Mouse (Mus musculus): ENCODE results near the gene 4933406M09Rik. TPM values are rescaled to one million over a fixed set of nuclear protein-coding genes. Genes with fewer than 3 reads are reported as not detected.
A peak's percentile ranks its signal among the peaks of the same experiment; 100 is the strongest.

4933406M09Rik gene
- polyA plus RNA-seq, 1 experiment from 2014 or later = not detected

DNA sequence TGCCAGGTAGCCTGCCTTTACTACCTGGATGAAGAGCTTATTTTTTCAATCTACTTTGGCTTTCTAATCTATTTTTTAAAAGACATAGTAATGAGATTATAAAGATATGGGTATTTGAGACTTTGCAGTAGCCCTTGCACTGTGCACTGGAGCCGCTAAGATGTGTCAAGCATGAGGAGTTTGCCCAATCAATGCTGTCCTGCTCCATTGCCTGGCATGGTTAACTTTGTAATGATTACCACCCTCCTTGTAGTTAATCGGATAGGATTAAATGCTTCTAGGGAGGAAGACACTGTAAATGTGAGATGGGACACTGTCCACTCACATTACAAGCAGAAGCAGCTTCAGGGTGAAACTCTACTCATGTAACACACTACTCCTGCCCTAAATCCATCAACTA lies 32.4 kb upstream of the 4933406M09Rik start:
- Histone ChIP-seq H3K4me1 (peaks cover 12% of the 10 kb centered on the region), H3K9ac (no peak overlapping the region), H3K27me3 (no peaks in the 10 kb centered on the region), H3K9me3 (replicated peaks) (no peaks in the 10 kb centered on the region), H3K27ac (no peak overlapping the region), H3K4me2 (no peak overlapping the region), H3K4me3 (replicated peaks) (no peak overlapping the region), H3K36me3 (peaks cover 91% of the 10 kb centered on the region)
- WGBS = 54% methylated on average over 2 of the region's 2 CpGs
- ATAC-seq (replicated peaks; ENCODE audit: low FRiP score) = peak; percentile 74; the same call in 1 of the 2 replicates

DNA sequence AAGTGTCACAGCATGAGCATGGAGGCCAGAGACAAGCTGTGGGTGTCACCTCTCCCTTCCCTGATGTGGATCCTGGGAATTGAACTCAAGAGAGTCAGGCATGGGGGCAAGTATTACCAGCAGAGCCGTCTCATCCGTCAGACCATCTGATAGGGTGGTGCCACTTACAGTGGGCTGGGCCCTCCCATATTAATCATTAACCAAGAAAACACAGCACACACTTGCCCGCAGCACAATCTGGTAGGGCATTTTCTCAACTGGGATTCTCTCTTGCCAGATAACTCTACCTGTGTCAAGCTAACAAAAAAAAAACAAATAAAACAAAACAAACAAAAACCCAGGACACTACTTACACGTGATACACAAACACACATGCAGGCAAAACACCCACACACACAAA lies 28.3 kb upstream of the 4933406M09Rik start:
- Histone ChIP-seq H3K4me3 (replicated peaks) (no peak overlapping the region), H3K4me2 (no peak overlapping the region), H3K4me1 (peaks cover 23% of the 10 kb centered on the region), H3K9ac (no peak overlapping the region), H3K9me3 (replicated peaks) (no peaks in the 10 kb centered on the region), H3K27me3 (no peaks in the 10 kb centered on the region), H3K27ac (no peak overlapping the region), H3K36me3 (peaks cover 79% of the 10 kb centered on the region)
- no peak for ATAC-seq (replicated peaks; ENCODE audit: low FRiP score)
- 68% methylated on average over 4 of the region's 4 CpGs for WGBS

DNA sequence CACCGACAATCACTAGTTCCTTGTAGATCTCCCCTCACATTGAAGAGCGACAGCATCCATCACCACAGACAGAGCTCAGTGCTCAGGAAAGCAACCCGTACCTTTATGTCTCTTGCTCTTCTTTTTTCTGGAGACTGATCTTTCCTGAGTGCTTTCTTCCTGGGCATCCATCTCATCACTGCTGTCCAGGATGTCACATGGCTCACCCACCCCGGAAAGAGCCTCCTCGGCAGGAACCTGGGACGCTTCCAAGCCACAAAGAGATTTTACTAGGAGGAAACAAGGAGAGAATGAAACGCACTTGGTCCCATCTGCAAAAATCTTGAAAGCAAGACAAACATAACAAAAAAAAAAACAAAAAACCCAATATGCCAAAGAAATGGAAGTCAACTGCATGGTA lies 25.1 kb upstream of the 4933406M09Rik start:
- ATAC-seq (replicated peaks; ENCODE audit: low FRiP score) = no peak
- WGBS = 73% methylated on average over 7 of the region's 7 CpGs
- peaks cover 47% of the 10 kb centered on the region for H3K36me3 ChIP-seq

DNA sequence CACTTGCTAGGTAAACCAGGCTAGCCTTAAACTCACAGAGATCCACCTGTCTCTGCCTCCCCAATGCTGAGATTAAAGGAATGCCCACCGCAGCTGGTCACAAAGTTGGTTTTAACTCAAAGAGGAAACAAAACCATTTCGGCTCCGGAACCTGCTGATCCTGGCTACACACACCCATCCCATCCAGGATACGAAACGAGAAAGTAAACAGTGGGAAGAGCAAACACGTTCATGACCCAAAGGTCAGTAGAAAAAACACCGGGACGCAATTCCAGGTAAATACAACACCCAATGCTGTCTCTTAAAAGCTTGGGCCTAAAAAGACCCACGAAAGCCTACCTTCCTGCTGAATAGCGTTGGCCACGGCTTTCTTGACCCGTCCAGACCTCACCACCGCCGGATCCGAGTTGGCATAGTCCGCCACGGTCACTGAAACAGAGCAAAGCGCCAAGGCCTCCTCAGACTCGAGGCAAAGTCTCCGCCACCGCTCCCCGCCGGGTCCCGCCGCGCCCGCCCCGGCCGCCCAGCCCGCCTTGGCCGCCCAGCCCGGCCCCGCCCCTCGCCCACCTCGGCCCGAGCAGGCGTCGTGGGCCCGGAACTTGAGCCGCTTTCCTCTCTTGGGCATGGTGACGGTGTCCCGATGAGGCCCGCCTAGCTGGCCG lies 24.4 kb upstream of the 4933406M09Rik start:
- H3K4me1 ChIP-seq = peaks cover 18% of the 10 kb centered on the region
- ATAC-seq (replicated peaks; ENCODE audit: low FRiP score) = peak; percentile 90
- H3K4me2 ChIP-seq = peak overlapping the region; percentile 78
- peak overlapping the region; percentile 90 for H3K27ac ChIP-seq
- under 1% methylated on average over 44 of the region's 44 CpGs for WGBS
- no peaks in the 10 kb centered on the region for H3K9me3 ChIP-seq (replicated peaks)
- no peaks in the 10 kb centered on the region for H3K27me3 ChIP-seq
- H3K4me3 ChIP-seq (replicated peaks) = peak overlapping the region; percentile 85
- H3K9ac ChIP-seq = peak overlapping the region; percentile 96
- H3K36me3 ChIP-seq = peaks cover 40% of the 10 kb centered on the region

More for the DNA sequence above, 25.1 kb upstream of the 4933406M09Rik start:
- Histone ChIP-seq H3K4me1 (peaks cover 18% of the 10 kb centered on the region), H3K27ac (no peak overlapping the region), H3K9me3 (replicated peaks) (no peaks in the 10 kb centered on the region), H3K27me3 (no peaks in the 10 kb centered on the region), H3K4me2 (peak overlapping the region; percentile 78), H3K9ac (peak overlapping the region; percentile 96), H3K4me3 (replicated peaks) (peak overlapping the region; percentile 85)

DNA sequence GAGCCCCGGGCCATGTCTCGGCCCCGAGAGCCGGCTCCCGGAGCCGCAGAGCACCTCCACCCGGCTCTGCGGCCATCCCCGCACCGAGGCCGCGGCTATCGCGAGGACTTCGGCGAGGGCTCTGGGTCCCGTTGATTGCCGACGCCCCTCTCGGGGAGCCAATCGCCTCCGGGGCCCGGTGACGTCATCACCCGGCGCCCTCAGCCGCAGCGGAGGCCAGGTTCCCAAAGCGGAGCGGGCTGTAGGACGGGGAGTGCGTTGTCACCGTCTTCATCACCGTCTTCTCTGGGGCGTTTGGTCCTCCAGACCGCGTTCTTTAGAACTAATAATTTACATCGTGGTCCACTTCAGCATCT lies 23.9 kb upstream of the 4933406M09Rik start, which contains the start of gene Tmem183a:
Tmem183a (minus strand) TSS at position 123 of the 356 bp plus-strand sequence.
- H3K4me2 ChIP-seq = peak within 1 kb of the TSS; percentile 78
- H3K4me1 ChIP-seq = peaks cover 18% of the 10 kb centered on the region
- H3K27ac ChIP-seq = peak within 1 kb of the TSS; percentile 90
- H3K4me3 ChIP-seq (replicated peaks) = peak within 1 kb of the TSS; percentile 85
- peak; percentile 98 for ATAC-seq (replicated peaks; ENCODE audit: low FRiP score)
- H3K36me3 ChIP-seq = peaks cover 36% of the 10 kb centered on the region
- under 1% methylated on average over 38 of the region's 38 CpGs for WGBS
- no peaks in the 10 kb centered on the region for H3K9me3 ChIP-seq (replicated peaks)
- peak within 1 kb of the TSS; percentile 96 for H3K9ac ChIP-seq
- H3K27me3 ChIP-seq = no peaks in the 10 kb centered on the region

DNA sequence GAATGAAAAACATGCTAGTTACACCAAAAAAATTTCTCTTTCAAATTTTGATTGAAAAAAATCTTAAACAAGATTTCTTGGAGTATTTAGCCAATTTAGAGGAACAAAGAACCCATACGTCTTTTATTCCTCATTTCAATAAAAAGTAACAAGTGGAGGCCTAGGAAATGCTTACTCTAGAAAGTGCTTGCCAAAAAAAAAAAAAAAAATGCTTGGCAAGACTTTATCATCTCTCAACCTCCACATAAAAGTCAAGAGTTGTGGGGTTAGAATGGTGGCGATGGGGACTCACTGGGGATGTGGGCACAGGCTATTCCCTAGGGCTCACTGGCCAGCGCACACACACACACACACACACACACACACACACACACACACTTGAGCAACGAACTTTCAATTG lies 22.5 kb upstream of the 4933406M09Rik start:
- 88% methylated on average over 4 of the region's 4 CpGs for WGBS
- Histone ChIP-seq H3K4me1 (peaks cover 14% of the 10 kb centered on the region), H3K36me3 (peaks cover 24% of the 10 kb centered on the region), H3K9me3 (replicated peaks) (no peaks in the 10 kb centered on the region), H3K4me2 (no peak overlapping the region), H3K27ac (no peak overlapping the region), H3K9ac (no peak overlapping the region), H3K4me3 (replicated peaks) (no peak overlapping the region), H3K27me3 (0 out of 2 replicates have a peak, but pooled peaks cover 2% of the 10 kb centered on the region)
- no peak for ATAC-seq (replicated peaks; ENCODE audit: low FRiP score)

DNA sequence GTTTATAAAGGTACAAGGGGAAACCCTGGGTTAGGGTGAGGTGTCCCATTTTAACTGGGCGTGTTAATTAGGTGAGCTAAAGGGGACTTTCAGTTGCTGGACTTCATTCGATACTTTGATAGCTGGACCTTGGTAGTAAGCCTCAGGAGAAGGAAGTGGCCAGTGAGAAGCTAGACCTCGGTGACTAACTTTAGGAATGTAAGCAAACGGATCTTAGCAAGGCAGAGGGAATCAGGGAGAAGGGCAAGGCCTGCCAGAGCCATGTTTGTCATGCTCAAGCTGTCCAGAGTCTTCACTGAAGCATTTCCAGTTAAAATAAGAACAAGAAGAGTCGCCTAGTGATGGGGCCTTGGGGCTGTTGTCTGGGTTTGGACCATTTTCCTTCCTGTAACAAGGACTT lies 20.2 kb upstream of the 4933406M09Rik start:
- Histone ChIP-seq H3K27ac (no peak overlapping the region), H3K9me3 (replicated peaks) (0 out of 2 replicates have a peak, but pooled peaks cover 2% of the 10 kb centered on the region), H3K4me2 (no peak overlapping the region), H3K36me3 (peaks cover 3% of the 10 kb centered on the region), H3K9ac (no peak overlapping the region), H3K4me1 (peaks cover 12% of the 10 kb centered on the region), H3K27me3 (0 out of 2 replicates have a peak, but pooled peaks cover 3% of the 10 kb centered on the region), H3K4me3 (replicated peaks) (no peak overlapping the region)
- no peak for ATAC-seq (replicated peaks; ENCODE audit: low FRiP score)
- WGBS = 67% methylated on average over 5 of the region's 5 CpGs

DNA sequence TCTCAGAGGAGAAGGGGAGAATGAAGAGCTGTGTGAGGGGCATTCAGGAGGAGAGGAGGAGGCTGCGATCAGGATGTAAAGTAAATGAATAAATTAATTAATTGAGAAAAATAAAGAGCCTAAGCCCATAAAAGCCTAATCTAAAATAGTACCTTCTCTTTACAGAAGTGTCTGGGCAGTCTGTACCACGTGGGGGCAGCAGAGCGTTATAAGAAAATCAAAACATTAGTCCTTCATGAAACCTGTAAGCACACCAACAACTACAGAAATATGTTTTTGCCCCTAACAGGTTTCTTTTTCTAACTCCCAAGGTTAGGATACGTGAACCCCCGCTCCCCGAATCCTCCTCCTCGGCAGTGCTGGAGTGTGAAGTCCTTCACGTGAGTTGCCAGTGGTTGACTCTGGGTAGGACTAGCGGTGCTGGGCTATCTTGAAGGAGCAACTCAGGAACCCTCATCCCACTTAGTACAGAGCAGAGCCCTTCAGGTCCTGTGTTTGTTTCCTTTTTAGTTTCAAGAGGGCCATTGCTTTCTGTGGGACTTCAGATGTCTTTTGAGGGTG lies 16.9 kb upstream of the 4933406M09Rik start:
- 50% methylated on average over 9 of the region's 9 CpGs for WGBS

DNA sequence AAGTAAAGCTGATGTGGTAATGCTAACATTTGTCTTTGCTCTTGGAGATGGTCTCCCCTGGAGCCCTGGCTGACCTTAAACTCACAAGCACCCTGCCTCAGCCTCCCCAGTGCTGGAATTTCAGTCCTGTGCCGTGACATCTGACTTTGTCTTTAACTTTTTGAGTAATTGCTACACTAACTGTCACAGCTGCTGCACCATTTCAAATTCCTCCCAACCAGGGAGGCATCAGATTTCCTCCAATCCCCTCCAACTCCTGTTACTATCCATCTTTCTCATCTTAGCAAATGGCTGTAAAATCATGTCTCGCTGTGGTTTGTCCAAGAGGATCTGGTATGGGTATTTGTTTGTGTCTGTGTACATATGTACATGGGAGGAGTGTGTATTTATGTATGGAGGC lies 11.6 kb upstream of the 4933406M09Rik start:
- WGBS = 52% methylated on average over 2 of the region's 2 CpGs
- no peak overlapping the region for H3K27ac ChIP-seq
- H3K4me3 ChIP-seq (replicated peaks) = no peak overlapping the region
- H3K36me3 ChIP-seq = no peaks in the 10 kb centered on the region
- H3K9me3 ChIP-seq (replicated peaks) = 0 out of 2 replicates have a peak, but pooled peaks cover 6% of the 10 kb centered on the region
- no peak overlapping the region for H3K4me2 ChIP-seq
- no peak overlapping the region for H3K9ac ChIP-seq
- H3K27me3 ChIP-seq = no peaks in the 10 kb centered on the region
- no peak for ATAC-seq (replicated peaks; ENCODE audit: low FRiP score)
- H3K4me1 ChIP-seq = no peaks in the 10 kb centered on the region

More for the DNA sequence above, 16.9 kb upstream of the 4933406M09Rik start:
- H3K9me3 ChIP-seq (replicated peaks) = 0 out of 2 replicates have a peak, but pooled peaks cover 6% of the 10 kb centered on the region
- no peak overlapping the region for H3K4me3 ChIP-seq (replicated peaks)
- no peaks in the 10 kb centered on the region for H3K36me3 ChIP-seq
- no peak overlapping the region for H3K27ac ChIP-seq
- H3K4me2 ChIP-seq = no peak overlapping the region
- no peaks in the 10 kb centered on the region for H3K4me1 ChIP-seq
- H3K9ac ChIP-seq = no peak overlapping the region
- ATAC-seq (replicated peaks; ENCODE audit: low FRiP score) = no peak
- H3K27me3 ChIP-seq = 0 out of 2 replicates have a peak, but pooled peaks cover 3% of the 10 kb centered on the region

DNA sequence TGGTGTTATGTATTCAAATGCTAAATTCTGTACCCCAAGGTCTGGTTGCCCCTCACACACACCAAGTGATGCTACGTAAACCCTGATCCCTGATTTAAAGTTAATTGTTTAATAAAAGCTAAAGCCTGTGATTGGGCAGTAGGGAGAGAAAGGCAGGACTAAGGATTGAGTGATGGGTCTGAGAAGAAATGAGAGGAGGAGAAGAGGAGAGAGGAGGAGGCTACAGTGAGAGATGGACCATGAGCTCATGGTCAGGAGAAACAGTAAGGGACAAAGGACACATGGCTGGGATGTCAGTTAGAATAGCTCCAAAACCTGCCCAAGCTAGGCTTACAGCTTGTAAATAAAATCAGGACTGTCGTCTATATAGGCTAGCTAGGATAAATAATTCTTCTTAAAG lies 4.7 kb upstream of the 4933406M09Rik start:
- Histone ChIP-seq H3K4me3 (replicated peaks) (no peak overlapping the region), H3K4me2 (peak overlapping the region; percentile 68; the same call in 1 of the 2 replicates), H3K4me1 (peaks cover 12% of the 10 kb centered on the region), H3K27me3 (peaks cover 4% of the 10 kb centered on the region; the same call in 1 of the 2 replicates), H3K27ac (no peak overlapping the region), H3K9ac (no peak overlapping the region), H3K9me3 (replicated peaks) (no peaks in the 10 kb centered on the region), H3K36me3 (no peaks in the 10 kb centered on the region)
- WGBS = 58% methylated on average over 2 of the region's 2 CpGs
- ATAC-seq (replicated peaks; ENCODE audit: low FRiP score) = no peak

DNA sequence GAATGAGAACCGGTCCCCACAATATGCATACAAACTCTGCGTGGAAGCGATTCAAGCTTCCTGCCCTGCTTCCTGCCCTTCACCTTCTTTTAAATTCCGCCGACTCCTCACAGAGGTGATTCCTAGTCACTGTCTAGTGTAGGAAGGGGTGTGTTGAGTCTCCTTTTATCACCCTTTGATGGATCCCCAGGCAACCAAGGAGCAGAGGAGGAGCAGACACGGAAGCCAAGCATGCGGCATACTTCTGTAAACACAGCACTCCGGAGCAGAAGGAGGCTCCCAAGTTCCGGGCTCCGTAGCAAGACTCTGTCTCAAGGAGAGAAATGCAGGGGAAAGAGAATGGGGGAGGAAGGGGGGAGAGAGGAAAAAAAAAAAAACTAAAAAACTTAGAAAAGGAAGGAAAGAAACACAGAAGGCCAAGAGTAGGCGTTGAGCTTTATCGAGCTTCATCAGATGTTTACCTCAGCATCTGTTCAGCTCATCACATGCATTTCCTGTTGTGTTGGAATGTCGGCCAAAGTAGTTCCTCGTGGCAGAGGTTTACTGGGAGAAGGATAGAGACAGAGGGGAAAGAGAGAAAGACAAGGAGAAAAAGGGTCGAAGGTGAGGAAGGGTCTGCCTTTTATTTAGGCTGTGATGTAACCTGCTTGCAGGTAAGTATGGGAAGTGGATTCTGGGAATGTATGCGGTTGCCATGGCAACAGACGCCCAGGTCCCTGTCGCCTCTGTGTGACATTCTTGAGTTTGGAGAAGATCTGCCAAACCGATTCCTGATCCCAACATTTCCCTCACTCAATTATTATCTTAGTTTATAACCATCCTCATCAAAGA lies 3.7 kb upstream of the 4933406M09Rik start:
- Histone ChIP-seq H3K4me1 (peaks cover 12% of the 10 kb centered on the region), H3K27me3 (peaks cover 12% of the 10 kb centered on the region; the same call in 1 of the 2 replicates), H3K4me2 (peak overlapping the region; percentile 68), H3K27ac (no peak overlapping the region), H3K4me3 (replicated peaks) (peak overlapping the region; percentile 37), H3K36me3 (no peaks in the 10 kb centered on the region), H3K9ac (peak overlapping the region; percentile 28; the same call in 1 of the 2 replicates), H3K9me3 (replicated peaks) (no peaks in the 10 kb centered on the region)
- no peak for ATAC-seq (replicated peaks; ENCODE audit: low FRiP score)
- WGBS = 4% methylated on average over 19 of the region's 19 CpGs

DNA sequence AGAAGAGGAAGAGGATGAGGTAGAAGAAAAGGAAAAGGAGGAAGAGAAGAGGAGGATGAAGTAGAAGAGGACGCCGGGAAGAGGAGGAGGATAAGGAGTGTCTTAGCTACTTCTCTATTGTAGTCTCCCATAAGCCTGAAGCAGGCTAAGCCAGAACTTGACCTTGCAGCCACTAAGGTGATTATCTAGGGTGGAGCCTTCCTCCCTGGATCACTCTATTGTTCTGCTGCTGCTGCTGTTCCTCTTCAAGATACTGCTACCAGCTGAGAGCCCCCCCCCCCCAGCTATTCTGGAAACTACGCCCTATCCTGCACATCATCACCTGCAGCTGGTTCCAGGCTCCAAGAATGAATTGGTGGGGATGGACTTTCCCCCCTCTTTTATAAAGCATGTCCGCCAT lies 1.2 kb upstream of the 4933406M09Rik start:
- no peaks in the 10 kb centered on the region for H3K36me3 ChIP-seq
- no peaks in the 10 kb centered on the region for H3K9me3 ChIP-seq (replicated peaks)
- no peak for ATAC-seq (replicated peaks; ENCODE audit: low FRiP score)
- peaks cover 12% of the 10 kb centered on the region for H3K4me1 ChIP-seq
- H3K27me3 ChIP-seq = peaks cover 15% of the 10 kb centered on the region
- H3K27ac ChIP-seq = no peak overlapping the region
- 88% methylated on average over 4 of the region's 4 CpGs for WGBS
- no peak overlapping the region for H3K4me3 ChIP-seq (replicated peaks)
- no peak overlapping the region for H3K4me2 ChIP-seq
- H3K9ac ChIP-seq = no peak overlapping the region

All from kidney, embryonic 15.5 days (tissue).